Mouse (Mus musculus) forebrain, embryonic 12.5 days (tissue): Measurements from ENCODE around the gene Ccdc186. TPM values are rescaled to one million over a fixed set of nuclear protein-coding genes. Genes with fewer than 3 reads are reported as not detected.

Source experiments
- ATAC-seq: fragments of 200-750 bp; cut with Nextera tagmentation; 2 replicates; pipeline ENCODE4 v1.8.0; 2017; ENCODE audit warnings: moderate TSS enrichment; ENCODE audit not compliant: low FRiP score
- H3K27ac ChIP-seq: fragments of 300-500 bp; sonication (generic); 2 replicates; pipeline ENCODE4 v1.5.1; 2016; ENCODE audit warnings: mild to moderate bottlenecking
- H3K27me3 ChIP-seq: fragments of 300-500 bp; sonication (generic); 2 replicates; pipeline ENCODE4 v1.6.1; 2016; ENCODE audit warnings: mild to moderate bottlenecking
- H3K36me3 ChIP-seq: fragments of 300-500 bp; sonication (generic); replicated peaks from 2 replicates; pipeline ENCODE4 v1.6.1; 2016; ENCODE audit warnings: mild to moderate bottlenecking
- H3K4me1 ChIP-seq: fragments of 300-500 bp; sonication (generic); 2 replicates; pipeline ENCODE4 v1.6.1; 2016
- H3K4me2 ChIP-seq: fragments of 300-500 bp; sonication (generic); 2 replicates; pipeline ENCODE4 v1.6.1; 2016; ENCODE audit warnings: mild to moderate bottlenecking, moderate library complexity
- H3K4me3 ChIP-seq: fragments of 300-500 bp; sonication (generic); replicated peaks from 2 replicates; pipeline ENCODE4 v1.5.1; 2016; ENCODE audit warnings: mild to moderate bottlenecking
- H3K9ac ChIP-seq: fragments of 300-500 bp; sonication (generic); 2 replicates; pipeline ENCODE4 v1.6.1; 2016; ENCODE audit warnings: mild to moderate bottlenecking
- H3K9me3 ChIP-seq: fragments of 300-500 bp; sonication (generic); 2 replicates; pipeline ENCODE4 v1.6.1; 2016
- WGBS: fragments of 180-500 bp; shearing (Covaris S2); methylation state at CpG from one replicate; pipeline ENCODE4 v1.1.7; 2016; 5-methylcytosine and 5-hydroxymethylcytosine counted together
- polyA plus RNA-seq: library from polyadenylated mRNA; unstranded; fragments of >200 nt; fragmentation: Nextera tagmentation; extraction: Ambion mirVana; gene quantifications from 2 replicates; pipeline ENCODE4 v1.2.1, GENCODE M21; 2016

Ccdc186 gene
- polyA plus RNA-seq, 1 experiment from 2014 or later = 25.8 TPM

DNA sequence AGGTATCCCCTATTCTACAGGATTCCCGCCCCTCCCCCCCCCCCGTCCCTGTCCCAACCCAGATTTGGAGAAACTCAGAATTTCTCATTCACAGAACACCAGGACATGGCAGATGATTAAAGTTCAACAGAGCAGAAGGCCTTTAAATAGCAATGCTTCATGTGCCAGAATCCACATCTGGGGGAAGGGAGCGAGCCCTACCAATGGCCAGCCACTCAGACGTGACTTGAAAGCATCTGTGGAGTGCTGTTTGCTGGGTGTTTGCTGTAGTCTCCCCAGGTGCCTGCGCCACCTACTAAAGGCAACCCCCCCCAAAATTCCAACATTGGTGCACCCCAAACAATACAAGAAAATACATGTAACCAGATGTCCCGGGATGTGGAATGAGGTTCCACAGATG is 76.5 kb downstream of the Ccdc186 start:
- no peak overlapping the region for H3K4me3 ChIP-seq
- no peak overlapping the region for H3K4me2 ChIP-seq
- no peak overlapping the region for H3K27ac ChIP-seq
- WGBS = 67% methylated on average over 6 of the region's 6 CpGs
- 0 out of 2 replicates have a peak, but pooled peaks cover 5% of the 10 kb centered on the region for H3K27me3 ChIP-seq
- no peaks in the 10 kb centered on the region for H3K36me3 ChIP-seq
- no peak overlapping the region for H3K9ac ChIP-seq
- peaks cover 8% of the 10 kb centered on the region; the same call in 1 of the 2 replicates for H3K4me1 ChIP-seq
- no peak for ATAC-seq
- no peaks in the 10 kb centered on the region for H3K9me3 ChIP-seq

DNA sequence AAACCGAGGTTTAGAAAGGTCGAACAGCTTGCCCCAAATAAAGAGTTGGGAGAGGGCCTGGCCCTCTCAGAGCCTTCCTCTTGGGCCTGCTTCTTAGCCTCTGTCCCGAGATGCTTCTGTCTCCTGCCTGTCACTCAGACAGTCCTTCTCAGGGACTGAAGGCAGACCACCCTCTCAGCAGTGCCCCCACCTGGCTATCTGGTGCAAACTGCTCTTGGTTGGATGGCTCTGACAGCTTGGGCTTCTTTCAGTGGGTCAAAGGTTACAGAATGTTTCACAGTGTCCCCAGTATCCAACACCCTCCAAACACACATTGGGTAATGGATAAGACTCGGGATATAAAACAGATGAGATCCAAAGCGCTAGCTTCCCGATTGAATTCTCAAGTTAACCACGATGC is 76.9 kb downstream of the Ccdc186 start:
- no peak overlapping the region for H3K27ac ChIP-seq
- H3K4me1 ChIP-seq = peaks cover 8% of the 10 kb centered on the region; the same call in 1 of the 2 replicates
- no peak overlapping the region for H3K4me2 ChIP-seq
- 68% methylated on average over 7 of the region's 7 CpGs for WGBS
- H3K9ac ChIP-seq = no peak overlapping the region
- H3K9me3 ChIP-seq = no peaks in the 10 kb centered on the region
- 0 out of 2 replicates have a peak, but pooled peaks cover 5% of the 10 kb centered on the region for H3K27me3 ChIP-seq
- H3K36me3 ChIP-seq = no peaks in the 10 kb centered on the region
- ATAC-seq = no peak
- no peak overlapping the region for H3K4me3 ChIP-seq

Other genes with a start within 250 kb of the Ccdc186 start
- 0.52 and 0.85 TPM in 2 replicates for gene Adrb1, start 100.0 kb downstream of the Ccdc186 start, polyA plus RNA-seq
- gene Tdrd1, start 4.0 kb upstream of the Ccdc186 start, polyA plus RNA-seq = 0.27 and 0.32 TPM in 2 replicates
- gene Vwa2, start 52.1 kb upstream of the Ccdc186 start, polyA plus RNA-seq = 1.5 and 1.6 TPM in 2 replicates
- gene Afap1l2, start 186.0 kb upstream of the Ccdc186 start, polyA plus RNA-seq = 2.7 and 3.2 TPM in 2 replicates